21 mouse cellular contexts compared by ENCODE assay signal in the genomic region with DNA sequence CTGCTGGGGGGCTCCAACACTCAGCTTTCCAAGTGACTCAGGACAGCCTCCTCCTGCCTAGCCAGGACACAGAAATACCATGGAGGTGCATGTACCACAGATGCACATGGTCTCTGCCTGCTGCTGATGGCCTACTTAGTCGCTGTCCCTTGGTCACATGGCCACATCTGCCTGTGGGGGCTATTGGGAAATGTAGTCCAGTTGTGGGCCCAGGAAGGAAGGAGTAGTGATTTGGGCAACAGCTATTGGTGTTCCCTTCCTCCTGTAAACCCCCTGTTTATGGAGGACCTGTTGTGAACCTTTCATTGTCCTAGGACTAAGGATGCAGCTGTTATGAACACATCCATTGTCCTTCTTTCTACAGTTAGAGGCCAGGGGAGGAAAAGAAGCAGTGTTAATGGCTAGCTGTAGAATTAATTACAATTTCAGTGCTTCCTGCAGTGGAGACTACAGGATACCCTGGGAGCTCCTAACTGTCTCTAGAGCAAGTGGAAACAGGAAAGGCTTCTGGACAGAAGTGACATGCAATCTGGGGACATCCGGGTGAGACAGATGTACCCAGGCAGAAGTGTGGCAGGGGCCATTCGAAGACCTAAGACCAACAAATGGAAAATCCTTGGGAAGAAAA.
DNase-seq lines count a peak whose midpoint lies in the region; ATAC-seq lines count a peak whose summit lies in the region.
"Had no signal": no experiment of that assay in that cellular context is flagged by ENCODE, and none has a peak within 500 bp of the region (broad histone marks: within the 10 kb centered on the region; RNA-seq: fewer than 3 reads in every experiment).

No protein-coding gene starts in this region.

- no peak for ATAC-seq in heart, embryonic 12.5 days (ENCODE audit: insufficient number of reproducible peaks, low FRiP score)
- ATAC-seq in megakaryocyte, adult 5-6 weeks (ENCODE audit: poor library complexity, severe bottlenecking) = no peak
- no peak for ATAC-seq in liver, embryonic 12.5 days
- ATAC-seq: forebrain, embryonic 13.5 days; midbrain, embryonic 13.5 days had no signal

- no peak overlapping the region for H3K27ac ChIP-seq in heart, embryonic 12.5 days (ENCODE audit: poor library complexity, severe bottlenecking)
- no peak overlapping the region for H3K27ac ChIP-seq in liver, embryonic 12.5 days
- H3K27ac ChIP-seq: embryonic facial prominence, embryonic 12.5 days; forebrain, embryonic 13.5 days; liver, embryonic 13.5 days; macrophage; midbrain, embryonic 13.5 days had no signal

- H3K9me3 ChIP-seq in heart, embryonic 12.5 days (replicated peaks) = no peaks in the 10 kb centered on the region
- peaks cover 80% of the 10 kb centered on the region for H3K9me3 ChIP-seq in megakaryocyte, embryonic 14.5 days
- H3K9me3 ChIP-seq in liver, embryonic 12.5 days (replicated peaks) = no peaks in the 10 kb centered on the region
- H3K9me3 ChIP-seq: embryonic facial prominence, embryonic 12.5 days; forebrain, embryonic 13.5 days; liver, embryonic 13.5 days; midbrain, embryonic 13.5 days had no signal

- no peaks in the 10 kb centered on the region for H3K36me3 ChIP-seq in heart, embryonic 12.5 days
- H3K36me3 ChIP-seq in megakaryocyte, embryonic 14.5 days (replicated peaks; ENCODE audit: low read length) = no peaks in the 10 kb centered on the region
- no peaks in the 10 kb centered on the region for H3K36me3 ChIP-seq in liver, embryonic 12.5 days
- H3K36me3 ChIP-seq: embryonic facial prominence, embryonic 12.5 days; liver, embryonic 13.5 days; midbrain, embryonic 13.5 days had no signal

- DNase-seq in heart, adult 18-20 months = peak; percentile 30 to 73
- peak; percentile 48 to 89 for DNase-seq in heart, adult 9 months (ENCODE audit: low spot score in 2 of 2)
- DNase-seq in heart, postnatal 4 days = peak; percentile 23
- no peak for DNase-seq in left cerebral cortex, adult 9 months (ENCODE audit: low spot score in 2 of 2)
- DNase-seq: adrenal gland, adult 8-10 months; cerebellum, adult 9-11 months; gastrocnemius, postnatal 14 days; kidney, adult 2 months; kidney, postnatal 25 days; left cerebral cortex, postnatal 4 days; liver, embryonic 13.5 days; lung, embryonic 14.5 days had no signal

- no peak overlapping the region for H3K4me2 ChIP-seq in heart, embryonic 12.5 days
- no peak overlapping the region for H3K4me2 ChIP-seq in liver, embryonic 12.5 days
- H3K4me2 ChIP-seq: embryonic facial prominence, embryonic 12.5 days; forebrain, embryonic 13.5 days; liver, embryonic 13.5 days; lung, embryonic 14.5 days; midbrain, embryonic 13.5 days had no signal

- no peaks in the 10 kb centered on the region for H3K27me3 ChIP-seq in heart, embryonic 12.5 days (replicated peaks)
- no peaks in the 10 kb centered on the region for H3K27me3 ChIP-seq in megakaryocyte, embryonic 14.5 days (replicated peaks)
- H3K27me3 ChIP-seq in liver, embryonic 12.5 days (replicated peaks) = no peaks in the 10 kb centered on the region
- H3K27me3 ChIP-seq: embryonic facial prominence, embryonic 12.5 days; forebrain, embryonic 13.5 days; liver, embryonic 13.5 days; midbrain, embryonic 13.5 days had no signal

- H3K4me3 ChIP-seq in heart, embryonic 12.5 days = no peak overlapping the region
- peak overlapping the region; percentile 74 for H3K4me3 ChIP-seq in megakaryocyte, embryonic 14.5 days (replicated peaks)
- H3K4me3 ChIP-seq in liver, embryonic 12.5 days = no peak overlapping the region
- H3K4me3 ChIP-seq: embryonic facial prominence, embryonic 12.5 days; erythroblast, embryonic 14.5 days; forebrain, embryonic 13.5 days; liver, embryonic 13.5 days; midbrain, embryonic 13.5 days had no signal

- no peak overlapping the region for H3K9ac ChIP-seq in heart, embryonic 12.5 days
- H3K9ac ChIP-seq in liver, embryonic 12.5 days = no peak overlapping the region
- H3K9ac ChIP-seq: embryonic facial prominence, embryonic 12.5 days; forebrain, embryonic 13.5 days; liver, embryonic 13.5 days; lung, embryonic 14.5 days; midbrain, embryonic 13.5 days had no signal

- WGBS in heart, embryonic 12.5 days = 75% methylated on average over 3 of the region's 3 CpGs
- WGBS in liver, embryonic 12.5 days (ENCODE audit: insufficient replicate concordance) = 59% methylated on average over 3 of the region's 3 CpGs

- peaks cover 12% of the 10 kb centered on the region for H3K4me1 ChIP-seq in heart, embryonic 12.5 days (replicated peaks)
- no peaks in the 10 kb centered on the region for H3K4me1 ChIP-seq in megakaryocyte, embryonic 14.5 days
- no peaks in the 10 kb centered on the region for H3K4me1 ChIP-seq in liver, embryonic 12.5 days
- H3K4me1 ChIP-seq: embryonic facial prominence, embryonic 12.5 days; liver, embryonic 13.5 days had no signal

Comparison
In these comparisons a context has a peak if more than half of its experiments do, and no peak if none do; other contexts are left out.
1. DNase-seq: peak in heart, adult 18-20 months (2 of 2), heart, adult 9 months (2 of 2) and heart, postnatal 4 days (single experiment); none in left cerebral cortex, adult 9 months (0 of 2).